Mouse (Mus musculus) CH12.LX (cell line): ENCODE results near the gene Ripk4. TPM values are rescaled to one million over a fixed set of nuclear protein-coding genes. Genes with fewer than 3 reads are reported as not detected.

ENCODE experiments used
- DNase-seq: peaks from one replicate; pipeline ENCODE4 v3.0.0-alpha.2; 2013; ENCODE audit errors: extremely low read depth
- H3K27ac ChIP-seq: 2 replicates; pipeline ENCODE4 v1.5.1; 2012; ENCODE audit warnings: low read depth, mild to moderate bottlenecking, control low read depth, moderate library complexity; ENCODE audit not compliant: insufficient read depth
- H3K27me3 ChIP-seq: replicated peaks from 2 replicates; pipeline ENCODE3; 2012; ENCODE audit warnings: inconsistent platforms
- H3K36me3 ChIP-seq, 2 experiments: replicated peaks in 1 of 2; 2 replicates each; pipeline versions ENCODE3 to v1.6.1; 2012; ENCODE audit warnings: inconsistent platforms in 1 of 2, low read length in 1 of 2, mild to moderate bottlenecking in 1 of 2, mixed read lengths in 1 of 2, moderate library complexity in 1 of 2; ENCODE audit not compliant: control insufficient read depth in 1 of 2, insufficient read depth in 1 of 2
- H3K4me1 ChIP-seq, 2 experiments: 2 replicates each; pipeline ENCODE4 v1.6.1; 2012; ENCODE audit warnings: inconsistent platforms in 1 of 2, moderate library complexity in 1 of 2; ENCODE audit not compliant: insufficient read depth in 2 of 2, control insufficient read depth in 1 of 2
- H3K4me2 ChIP-seq: 2 replicates; pipeline ENCODE4 v1.6.1; 2012; ENCODE audit warnings: low read depth, mild to moderate bottlenecking, control low read depth; ENCODE audit not compliant: poor library complexity, insufficient read depth, severe bottlenecking
- H3K4me3 ChIP-seq, 3 experiments: fragments of 150-350 bp in 1 of 3; sonication (generic) in 1 of 3; replicated peaks in 1 of 3; 2 replicates each; pipeline versions ENCODE3 to v1.5.1; 2011 to 2012; ENCODE audit warnings: low read depth in 2 of 3, low read length in 2 of 3, mild to moderate bottlenecking in 2 of 3, moderate library complexity in 2 of 3, control low read depth in 1 of 3, improper control_type of control experiment in 1 of 3, inconsistent platforms in 1 of 3, mixed read lengths in 1 of 3; ENCODE audit not compliant: poor library complexity in 1 of 3
- H3K79me2 ChIP-seq: replicated peaks from 2 replicates; pipeline ENCODE4 v1.6.1; 2012; ENCODE audit warnings: mild to moderate bottlenecking, moderate library complexity; ENCODE audit not compliant: control insufficient read depth, poor library complexity, insufficient read depth, severe bottlenecking; ENCODE audit errors: extremely low read depth
- H3K9ac ChIP-seq: 2 replicates; pipeline ENCODE4 v1.6.1; 2012; ENCODE audit warnings: low read depth, mild to moderate bottlenecking, control low read depth, moderate library complexity; ENCODE audit not compliant: insufficient read depth
- H3K9me3 ChIP-seq: replicated peaks from 2 replicates; pipeline ENCODE3; 2012; ENCODE audit warnings: low read length, inconsistent platforms, mixed read lengths
- CHD2 ChIP-seq: IDR thresholded peaks from 2 replicates; pipeline ENCODE4 v1.6.1; 2011; ENCODE audit warnings: low read length, improper control_type of control experiment
- CTCF ChIP-seq, 2 experiments: IDR thresholded peaks in 1 of 2; conservative IDR thresholded peaks in 1 of 2; 2 replicates each; pipeline ENCODE4 v1.5.1; 2011 to 2012; ENCODE audit warnings: low read depth in 2 of 2, low read length in 2 of 2, improper control_type of control experiment in 1 of 2, inconsistent platforms in 1 of 2, mild to moderate bottlenecking in 1 of 2, moderate library complexity in 1 of 2
- ETS1 ChIP-seq: conservative IDR thresholded peaks from 2 replicates; pipeline ENCODE4 v1.6.1; 2012; ENCODE audit warnings: low read depth, mild to moderate bottlenecking, inconsistent platforms, low read length, improper control_type of control experiment, moderate library complexity
- GABPA ChIP-seq: IDR thresholded peaks from 2 replicates; pipeline ENCODE4 v1.6.1; 2012; ENCODE audit warnings: low read depth, low read length, improper control_type of control experiment, inconsistent platforms; ENCODE audit not compliant: insufficient replicate concordance
- HCFC1 ChIP-seq: IDR thresholded peaks from 2 replicates; pipeline ENCODE4 v1.6.1; 2012; ENCODE audit warnings: low read depth, mild to moderate bottlenecking, inconsistent platforms, low read length, improper control_type of control experiment
- IRF4 ChIP-seq: IDR thresholded peaks from 2 replicates; pipeline ENCODE4 v1.6.1; 2014; ENCODE audit warnings: low read depth, mild to moderate bottlenecking, inconsistent platforms, low read length, improper control_type of control experiment
- KAT2A ChIP-seq: IDR thresholded peaks from 2 replicates; pipeline ENCODE4 v1.6.1; 2012; ENCODE audit warnings: low read length, improper control_type of control experiment, inconsistent platforms; ENCODE audit not compliant: insufficient replicate concordance
- MAFK ChIP-seq: IDR thresholded peaks from 2 replicates; pipeline ENCODE4 v1.6.1; 2011; ENCODE audit warnings: low read length, improper control_type of control experiment; ENCODE audit not compliant: insufficient replicate concordance
- MAX ChIP-seq: IDR thresholded peaks from 2 replicates; pipeline ENCODE4 v1.6.1; 2011; ENCODE audit warnings: low read length, improper control_type of control experiment
- MEF2A ChIP-seq: IDR thresholded peaks from 2 replicates; pipeline ENCODE4 v1.6.1; 2014; ENCODE audit warnings: low read depth, mild to moderate bottlenecking, inconsistent platforms, low read length, improper control_type of control experiment, borderline replicate concordance
- MXI1 ChIP-seq: IDR thresholded peaks from 2 replicates; pipeline ENCODE4 v1.6.1; 2011; ENCODE audit warnings: mild to moderate bottlenecking, low read depth, low read length, improper control_type of control experiment
- NRF1 ChIP-seq: IDR thresholded peaks from 2 replicates; pipeline ENCODE4 v1.6.1; 2014; ENCODE audit warnings: low read depth, mild to moderate bottlenecking, inconsistent platforms, low read length, improper control_type of control experiment, moderate library complexity
- POLR2A ChIP-seq: IDR thresholded peaks from 2 replicates; pipeline ENCODE4 v1.6.1; 2011; ENCODE audit warnings: low read depth, mild to moderate bottlenecking, improper control_type of control experiment, low read length
- POLR2AphosphoS2 ChIP-seq: IDR thresholded peaks from 2 replicates; pipeline ENCODE4 v1.6.1; 2011; ENCODE audit warnings: low read depth, low read length, improper control_type of control experiment
- RAD21 ChIP-seq: IDR thresholded peaks from 2 replicates; pipeline ENCODE4 v1.6.1; 2011; ENCODE audit warnings: low read depth, mild to moderate bottlenecking, low read length, improper control_type of control experiment, moderate library complexity
- RCOR1 ChIP-seq: conservative IDR thresholded peaks from 2 replicates; pipeline ENCODE4 v1.6.1; 2012; ENCODE audit warnings: low read depth, mild to moderate bottlenecking, inconsistent platforms, low read length, improper control_type of control experiment
- SIN3A ChIP-seq: IDR thresholded peaks from 2 replicates; pipeline ENCODE4 v1.6.1; 2012; ENCODE audit warnings: low read length, improper control_type of control experiment, inconsistent platforms
- SMC3 ChIP-seq: IDR thresholded peaks from 2 replicates; pipeline ENCODE4 v1.6.1; 2011; ENCODE audit warnings: low read depth, low read length, improper control_type of control experiment
- TCF12 ChIP-seq: IDR thresholded peaks from 2 replicates; pipeline ENCODE4 v1.6.1; 2014; ENCODE audit warnings: low read depth, mild to moderate bottlenecking, inconsistent platforms, low read length, improper control_type of control experiment
- UBTF ChIP-seq: IDR thresholded peaks from 2 replicates; pipeline ENCODE4 v1.6.1; 2012; ENCODE audit warnings: low read depth, mild to moderate bottlenecking, inconsistent platforms, low read length, improper control_type of control experiment, moderate library complexity
- USF1 ChIP-seq: IDR thresholded peaks from 2 replicates; pipeline ENCODE4 v1.6.1; 2014; ENCODE audit warnings: low read depth, mild to moderate bottlenecking, inconsistent platforms, low read length, improper control_type of control experiment
- USF2 ChIP-seq: conservative IDR thresholded peaks from 2 replicates; pipeline ENCODE4 v1.6.1; 2011; ENCODE audit warnings: low read depth, low read length, improper control_type of control experiment
- ZC3H11A ChIP-seq: IDR thresholded peaks from 2 replicates; pipeline ENCODE4 v1.6.1; 2012; ENCODE audit warnings: low read depth, mild to moderate bottlenecking, inconsistent platforms, low read length, improper control_type of control experiment
- ZMIZ1 ChIP-seq: IDR thresholded peaks from 2 replicates; pipeline ENCODE4 v1.6.1; 2012; ENCODE audit warnings: low read depth, mild to moderate bottlenecking, inconsistent platforms, low read length, improper control_type of control experiment
- dilution Hi-C: fragments of 300-500 bp; cut with MboI; formaldehyde crosslinking; loops from 2 replicates; pipeline ENCODE4 v1.14.3; 2020; ENCODE audit warnings: low sequenced_read_pairs; ENCODE audit not compliant: extremely low pct_unique_long_range_greater_than_20kb, extremely low pct_ligation_motif_present
- in situ Hi-C: fragments of 300-500 bp; cut with MboI; formaldehyde crosslinking; loops from 3 replicates; pipeline ENCODE4 v1.14.3; 2019; ENCODE audit warnings: low sequenced_read_pairs, low pct_ligation_motif_present, low pct_unique_long_range_greater_than_20kb, mixed read lengths
- polyA plus RNA-seq: library from polyadenylated mRNA; unstranded; fragments of >175 nt; gene quantifications from 2 replicates; pipeline ENCODE4 v1.2.1, GENCODE M21; 2012; ENCODE audit warnings: low read depth; ENCODE audit not compliant: insufficient read length
- total RNA-seq, 2 experiments: library from RNA; depleted of rRNA; stranded (reverse); fragments of 300-350 nt in 1 of 2; fragments of >200 nt in 1 of 2; gene quantifications; 2 replicates each; pipeline ENCODE4 v1.2.3; 2012 to 2014

Gene Ripk4
- total and polyA plus RNA-seq, 3 experiments = 0.04 to 0.09 TPM; not detected in 1

DNA sequence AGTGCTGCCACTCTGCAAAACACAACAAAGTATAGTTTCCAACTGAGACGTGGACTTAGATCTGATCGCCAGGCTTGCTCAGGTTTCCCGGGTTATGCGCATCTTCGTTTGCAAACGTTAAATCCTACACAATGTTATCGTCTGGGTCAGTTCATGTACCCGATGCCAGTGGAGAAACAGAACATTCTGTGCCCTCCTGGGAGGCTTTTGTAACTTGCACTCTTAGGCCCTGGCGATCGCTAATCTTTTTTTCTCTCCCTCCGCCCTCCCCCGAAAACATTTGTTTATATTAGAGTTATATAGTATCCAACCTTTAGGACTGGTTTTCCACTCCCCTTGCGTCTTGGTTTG is 378 bp upstream of the Ripk4 start:
- Histone ChIP-seq H3K36me3 (no peaks in the 10 kb centered on the region), H3K4me2 (no peak overlapping the region), H3K27ac (no peak overlapping the region), H3K9ac (no peak overlapping the region), H3K79me2 (no peaks in the 10 kb centered on the region), H3K9me3 (no peaks in the 10 kb centered on the region), H3K4me1 (no peaks in the 10 kb centered on the region), H3K27me3 (no peaks in the 10 kb centered on the region), H3K4me3 (no peak overlapping the region)
- in situ Hi-C loops (no loop called here), dilution Hi-C loops (no loop called here)
- TF ChIP-seq IRF4 = no peak
- TF ChIP-seq HCFC1 = no peak
- no peak for TF ChIP-seq RCOR1
- TF ChIP-seq NRF1 = no peak
- no peak for TF ChIP-seq SMC3
- no peak for TF ChIP-seq MAX
- no peak for TF ChIP-seq RAD21
- TF ChIP-seq USF2 = no peak
- TF ChIP-seq ETS1 = no peak
- no peak for TF ChIP-seq CTCF (conservative IDR thresholded peaks at IDR 0.05 in 1 of 2, IDR thresholded peaks at IDR 0.05 in 1 of 2; ENCODE audit: low read depth in 2 of 2, low read length in 2 of 2)
- no peak for TF ChIP-seq GABPA
- TF ChIP-seq MAFK = no peak
- no peak for TF ChIP-seq TCF12
- TF ChIP-seq ZC3H11A = no peak
- TF ChIP-seq UBTF = no peak
- TF ChIP-seq SIN3A = no peak
- no peak for TF ChIP-seq MEF2A
- no peak for TF ChIP-seq KAT2A
- no peak for TF ChIP-seq POLR2A
- no peak for TF ChIP-seq POLR2AphosphoS2
- no peak for DNase-seq

DNA sequence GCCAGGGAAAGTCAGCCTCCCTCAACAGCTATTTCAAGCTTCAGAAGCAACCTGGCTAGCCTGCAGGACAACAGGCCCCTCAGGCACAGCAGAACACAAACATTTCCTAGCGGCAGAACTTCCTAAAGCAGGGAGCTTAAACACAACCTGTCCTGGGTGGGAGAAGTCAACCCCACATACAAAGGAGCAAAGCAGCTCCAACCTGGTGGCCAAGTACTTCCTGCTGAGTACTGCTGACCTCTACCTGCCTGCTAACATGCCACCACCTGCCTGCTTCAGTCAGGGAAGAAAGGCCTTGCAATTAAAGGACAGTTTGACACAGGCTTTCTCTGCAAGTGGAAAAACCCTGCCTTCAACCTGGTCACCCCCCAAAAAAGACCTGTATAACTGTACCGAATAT is 1.8 kb downstream of the Ripk4 start:
- Histone ChIP-seq H3K4me2 (no peak overlapping the region), H3K9me3 (no peaks in the 10 kb centered on the region), H3K9ac (no peak overlapping the region), H3K4me3 (no peak overlapping the region), H3K36me3 (no peaks in the 10 kb centered on the region), H3K27ac (no peak overlapping the region), H3K4me1 (no peaks in the 10 kb centered on the region), H3K79me2 (no peaks in the 10 kb centered on the region), H3K27me3 (no peaks in the 10 kb centered on the region)
- in situ Hi-C loops = no loop called here
- no peak for DNase-seq
- dilution Hi-C loops = no loop called here
- TF ChIP-seq RCOR1 (no peak), CTCF (conservative IDR thresholded peaks at IDR 0.05 in 1 of 2, IDR thresholded peaks at IDR 0.05 in 1 of 2; ENCODE audit: low read depth in 2 of 2, low read length in 2 of 2) (no peak), USF1 (no peak), RAD21 (no peak), KAT2A (no peak), MXI1 (no peak), IRF4 (no peak), CHD2 (no peak), MAX (no peak), ZMIZ1 (no peak)
